Mouse (Mus musculus) central nervous system, embryonic 11.5 days (tissue): ENCODE results near the gene Khdc1c. TPM values are rescaled to one million over a fixed set of nuclear protein-coding genes. Genes with fewer than 3 reads are reported as not detected.

ENCODE experiments used
- polyA plus RNA-seq: library from polyadenylated mRNA; depleted of rRNA; stranded (reverse); fragments of >200 nt; gene quantifications from 2 replicates; pipeline ENCODE4 v1.2.3, GENCODE M21; 2012; rRNA removed

The Khdc1c gene
- polyA plus RNA-seq: not detected in 2 replicates

GRCm38 (mm10) chr1:21368031-21368430 lies at the start of gene Khdc1c:
Khdc1c (plus strand) TSS chr1:21368331.

GRCm38 (mm10) chr1:21349341-21349740 lies 18.8 kb upstream of the Khdc1c start, which contains the start of gene Khdc1a:
Khdc1a (plus strand) TSS chr1:21349641.

GRCm38 (mm10) chr1:21383256-21383655 lies 15.1 kb downstream of the Khdc1c start, which contains the start of gene Khdc1b:
Khdc1b (plus strand) TSS chr1:21383556.

Other genes starting within 250 kb of the Khdc1c start
- 7.4 and 9.9 TPM in 2 replicates for gene Tmem14a, start 149.8 kb upstream of the Khdc1c start, polyA plus RNA-seq
- gene Gsta3, start 127.7 kb upstream of the Khdc1c start, polyA plus RNA-seq: 0.89 and 1.1 TPM in 2 replicates
- 0.04 TPM in 1 of 2 replicates, not detected in the other for gene Khdc1a, start 18.7 kb upstream of the Khdc1c start, polyA plus RNA-seq
- gene Khdc1b, start 15.2 kb downstream of the Khdc1c start, polyA plus RNA-seq: not detected in 2 replicates